Mouse (Mus musculus): ENCODE results near the gene Egfl8.

Egfl8 gene

DNA sequence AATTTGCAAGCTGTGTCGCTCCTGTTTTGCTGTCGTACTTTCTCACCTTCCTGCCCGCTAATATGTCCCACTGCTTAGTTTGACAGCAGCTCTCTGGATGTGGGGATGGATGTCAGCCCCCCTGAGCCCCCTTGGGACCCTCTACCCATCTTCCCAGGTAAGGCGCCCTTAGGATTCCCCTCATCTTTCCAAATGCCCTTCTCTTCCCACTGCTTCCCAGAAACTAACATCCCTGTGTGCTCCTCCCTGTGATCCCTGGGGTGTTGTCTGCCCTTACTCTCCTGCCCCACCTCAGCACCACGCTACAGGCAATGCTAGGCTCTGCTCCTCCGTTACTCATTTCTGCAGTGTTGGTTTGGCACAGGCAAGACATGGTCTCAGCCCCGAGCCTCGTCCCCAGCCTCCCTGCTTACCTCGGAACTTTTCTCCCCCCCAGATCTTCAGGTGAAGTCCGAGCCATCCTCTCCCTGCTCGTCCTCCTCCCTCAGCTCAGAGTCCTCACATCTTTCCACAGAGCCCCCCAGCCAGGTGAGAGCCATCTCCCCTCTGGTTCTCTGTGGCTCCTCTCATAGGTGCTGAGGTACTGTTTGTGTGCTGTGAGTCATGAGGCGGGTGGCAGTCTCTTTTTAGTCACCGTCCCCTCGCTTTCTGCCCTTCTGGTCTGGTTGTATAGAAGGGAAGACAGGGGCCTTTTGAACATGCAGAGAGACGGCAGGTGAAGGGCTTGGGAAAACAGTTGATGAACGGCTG is 32.5 kb upstream of the Egfl8 start:
- no peak for DNase-seq (ENCODE audit: low spot score in 2 of 2)

DNA sequence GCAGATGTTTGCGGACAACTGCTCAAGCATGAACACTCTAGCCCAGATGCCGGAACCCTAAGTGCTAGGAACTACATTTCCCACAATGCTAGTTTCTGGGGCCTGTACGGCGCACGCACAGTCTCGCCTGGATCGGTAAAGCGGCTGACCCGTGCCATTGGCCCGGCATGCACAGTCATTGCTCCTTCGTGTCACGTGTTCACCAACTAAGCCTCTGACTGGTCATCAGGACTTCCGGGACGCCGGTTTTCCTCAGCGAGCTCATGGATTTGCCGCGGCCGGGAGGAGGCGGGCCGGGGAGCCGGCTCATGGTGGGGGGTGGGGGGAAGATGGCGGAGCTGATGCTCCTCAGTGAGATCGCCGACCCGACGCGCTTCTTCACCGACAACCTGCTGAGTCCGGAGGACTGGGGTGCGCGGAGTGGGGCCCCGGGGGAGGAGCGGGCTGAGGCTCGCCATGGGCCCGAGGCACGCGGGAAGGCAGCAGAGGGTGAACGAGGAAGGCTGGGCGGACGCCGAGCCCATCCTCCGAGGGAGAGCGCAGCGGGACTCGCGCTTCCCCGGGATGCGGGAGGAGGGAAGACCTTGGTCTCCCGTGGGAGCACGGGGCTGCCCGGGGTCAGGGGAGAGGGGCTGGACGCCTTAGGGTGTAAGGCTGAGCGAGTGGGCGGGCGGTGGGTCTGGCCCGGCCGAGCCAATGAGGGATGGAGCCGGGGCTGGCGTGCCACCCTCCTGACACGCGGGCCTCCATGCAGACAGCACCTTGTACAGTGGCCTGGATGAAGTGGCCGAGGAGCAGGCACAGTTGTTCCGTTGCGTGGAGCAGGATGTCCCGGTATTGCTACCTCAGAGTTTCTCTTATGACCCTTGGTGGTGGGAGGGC is 31.4 kb upstream of the Egfl8 start, which contains the start of gene Atf6b:
Gene Atf6b, plus strand, starts transcription at position 241 of the 882 bp plus-strand sequence.
- DNase-seq (ENCODE audit: low spot score in 2 of 2): peak; percentile 95

DNA sequence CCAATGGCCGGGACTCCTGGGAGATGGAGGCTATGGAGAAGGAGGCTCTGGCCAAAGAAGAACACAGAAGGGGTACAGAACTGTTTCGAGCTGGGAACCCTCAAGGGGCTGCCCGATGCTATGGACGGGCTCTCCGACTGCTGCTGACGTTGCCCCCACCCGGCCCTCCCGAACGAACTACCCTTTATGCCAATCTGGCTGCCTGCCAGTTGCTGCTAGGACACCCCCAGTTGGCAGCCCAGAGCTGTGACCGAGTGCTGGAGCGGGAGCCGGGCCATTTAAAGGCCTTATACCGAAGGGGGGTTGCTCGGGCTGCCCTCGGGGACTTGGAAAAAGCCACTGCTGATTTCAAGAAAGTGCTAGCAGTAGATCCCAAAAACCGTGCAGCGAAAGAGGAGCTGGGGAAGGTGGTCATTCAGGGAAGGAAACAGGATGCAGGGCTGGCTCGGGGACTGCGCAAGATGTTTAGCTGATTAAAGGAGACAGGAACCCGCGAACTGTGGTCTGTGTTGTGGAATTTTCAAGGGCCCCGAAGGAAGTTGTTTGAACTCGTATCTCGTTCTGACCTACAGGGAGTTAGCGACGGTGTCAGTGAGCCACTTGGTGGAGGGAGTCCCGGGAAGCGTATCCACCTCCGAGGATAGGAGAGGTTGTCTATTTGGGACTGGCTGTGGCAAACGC is 30.2 kb upstream of the Egfl8 start:
- no peak for DNase-seq (ENCODE audit: low spot score in 2 of 2)

DNA sequence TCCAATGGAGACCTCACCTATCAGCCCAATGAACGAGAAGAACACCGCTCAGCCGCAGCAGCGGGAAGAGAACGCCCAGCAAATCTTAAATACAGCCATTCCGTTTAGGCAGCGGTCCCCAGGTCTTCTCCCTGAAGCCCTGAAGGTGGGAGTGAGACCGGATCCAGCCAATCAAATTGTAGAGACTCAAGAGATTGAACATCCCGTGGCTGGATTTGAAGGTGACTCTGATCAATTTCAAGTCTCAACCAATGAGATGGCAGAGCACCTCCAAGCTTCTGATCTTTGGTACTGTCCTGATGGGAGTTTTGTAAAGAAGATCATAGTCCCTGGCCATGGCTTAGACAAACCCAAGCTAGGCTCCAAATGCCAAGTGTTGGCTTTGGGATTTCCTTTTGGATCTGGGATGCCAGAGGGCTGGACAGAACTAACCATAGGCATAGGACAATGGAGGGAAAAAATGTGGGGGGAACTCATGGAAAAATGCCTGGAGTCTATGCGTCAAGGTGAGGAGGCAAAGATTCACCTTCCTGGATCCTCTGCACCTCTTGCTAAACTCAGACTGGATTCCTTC is 29.6 kb upstream of the Egfl8 start:
- DNase-seq (ENCODE audit: low spot score in 2 of 2): no peak

DNA sequence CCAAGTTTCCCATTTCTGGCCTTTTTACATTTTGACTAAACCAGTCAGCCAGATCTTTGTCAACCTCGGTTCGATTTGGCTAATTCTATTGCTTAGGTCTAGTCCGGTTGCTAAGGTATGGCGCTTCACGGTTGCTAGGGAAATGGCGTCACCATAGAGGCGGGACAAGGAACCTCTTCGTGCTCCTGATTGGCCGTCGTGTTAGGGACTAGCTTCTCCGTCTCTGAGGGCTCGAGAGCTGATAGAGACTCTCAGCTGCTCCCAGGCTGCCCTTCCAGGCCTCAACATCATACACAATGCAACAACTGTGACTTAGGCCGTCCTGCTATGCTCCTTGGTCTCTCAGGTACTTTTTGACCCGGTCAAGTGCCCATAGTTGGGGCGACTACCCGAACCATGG is 28.8 kb upstream of the Egfl8 start, which contains the start of gene Fkbpl:
Gene Fkbpl, plus strand, starts transcription at position 157 of the 400 bp plus-strand sequence.
- peak; percentile 97 to 98 for DNase-seq (ENCODE audit: low spot score in 2 of 2)

DNA sequence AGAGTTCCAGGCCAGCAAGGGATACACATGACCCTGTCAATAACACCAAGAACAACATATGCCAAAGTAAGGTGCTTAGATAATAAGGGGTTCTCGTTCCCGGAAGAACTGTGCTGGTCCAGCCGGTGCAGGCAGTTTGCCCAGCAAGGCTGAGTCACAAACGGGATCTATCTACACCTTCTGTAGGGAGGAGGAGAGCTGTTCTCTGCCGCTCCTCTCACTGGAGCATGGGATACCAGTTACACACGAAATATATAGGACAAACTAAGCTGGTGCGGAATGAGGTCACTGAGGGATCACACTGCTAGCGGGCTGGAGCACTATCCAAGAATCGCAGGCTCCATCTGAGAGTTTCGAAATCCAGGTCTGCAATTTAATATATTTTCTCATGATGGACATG is 28.2 kb upstream of the Egfl8 start:
- DNase-seq (ENCODE audit: low spot score in 2 of 2): no peak

DNA sequence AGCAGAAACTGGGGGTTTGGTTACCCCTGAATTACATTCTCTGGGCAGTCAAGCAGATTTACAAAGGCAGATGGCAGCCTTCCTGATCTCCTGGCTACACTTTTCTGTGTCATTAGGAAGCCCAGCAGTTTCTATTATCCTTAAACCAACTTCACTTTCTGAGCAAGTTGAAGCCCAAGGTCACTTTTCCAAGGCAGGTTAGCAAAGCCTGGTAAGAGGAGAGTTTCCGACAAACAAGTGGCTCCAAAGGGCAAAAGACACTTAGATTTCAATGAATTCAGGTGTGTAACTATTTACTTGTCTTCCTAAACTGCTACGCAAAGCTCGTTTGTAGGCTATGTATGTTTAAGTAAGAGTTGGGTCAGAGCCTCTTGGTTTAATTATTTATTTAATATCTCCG is 27.6 kb upstream of the Egfl8 start:
- no peak for DNase-seq (ENCODE audit: low spot score in 2 of 2)

DNA sequence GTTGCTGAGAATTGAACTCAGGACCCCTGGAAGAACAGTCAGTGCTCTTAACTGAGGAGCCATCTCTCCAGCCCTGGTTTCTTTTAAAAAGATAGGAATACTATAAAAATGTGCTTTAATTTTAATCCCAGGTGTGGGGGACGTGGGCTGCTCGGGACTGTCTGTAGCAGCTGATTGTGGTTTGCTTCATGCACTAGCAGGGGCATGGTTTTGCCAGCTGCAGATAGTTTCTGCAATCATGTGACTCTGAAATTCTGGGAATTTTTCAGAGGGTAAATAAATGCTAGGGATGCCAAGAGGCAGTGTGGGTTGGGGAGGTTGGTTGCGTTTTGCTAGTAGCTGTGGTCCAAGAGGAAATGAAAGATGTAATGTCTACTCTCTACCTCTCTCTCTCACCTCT is 26.2 kb upstream of the Egfl8 start:
- no peak for DNase-seq (ENCODE audit: low spot score in 2 of 2)

DNA sequence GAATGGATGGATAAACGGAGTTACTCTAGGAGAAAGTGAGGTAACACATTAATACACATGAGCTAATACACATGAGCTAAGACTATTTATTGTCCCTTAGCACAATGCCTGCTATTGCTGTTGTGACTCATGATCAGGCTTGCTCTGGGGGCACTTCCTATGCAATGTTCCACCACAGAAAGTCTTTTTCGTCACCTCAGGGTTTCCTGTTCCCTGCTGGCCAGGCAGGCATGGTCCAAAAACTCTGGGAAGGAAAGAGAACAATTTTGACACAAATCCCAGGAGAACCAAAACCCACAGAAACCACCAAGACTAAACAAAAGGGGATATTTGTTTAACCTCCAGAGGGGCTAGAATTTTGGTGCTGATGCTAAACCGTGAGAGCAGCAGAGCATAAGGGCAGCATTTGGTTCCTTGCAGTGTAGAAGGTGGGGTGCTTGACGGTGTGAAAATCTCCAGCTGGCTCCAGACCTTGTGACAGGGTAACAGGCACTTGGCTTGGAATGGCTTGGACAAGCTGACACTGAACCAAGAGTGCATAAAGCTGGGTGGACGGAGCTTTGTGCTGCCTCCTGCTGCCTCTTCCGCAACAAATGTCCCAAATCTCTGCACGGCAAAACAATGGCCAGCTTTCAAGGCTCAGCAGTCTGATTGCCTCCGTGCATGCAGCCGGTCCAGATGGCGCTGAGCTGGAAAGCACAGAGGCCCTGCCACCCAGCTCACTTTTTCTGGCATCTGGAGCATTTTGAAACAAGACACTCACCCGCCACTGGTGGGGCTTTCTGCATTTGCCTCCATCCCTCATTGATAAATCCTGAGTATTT is 25.2 kb upstream of the Egfl8 start:
- DNase-seq (ENCODE audit: low spot score in 2 of 2): no peak

DNA sequence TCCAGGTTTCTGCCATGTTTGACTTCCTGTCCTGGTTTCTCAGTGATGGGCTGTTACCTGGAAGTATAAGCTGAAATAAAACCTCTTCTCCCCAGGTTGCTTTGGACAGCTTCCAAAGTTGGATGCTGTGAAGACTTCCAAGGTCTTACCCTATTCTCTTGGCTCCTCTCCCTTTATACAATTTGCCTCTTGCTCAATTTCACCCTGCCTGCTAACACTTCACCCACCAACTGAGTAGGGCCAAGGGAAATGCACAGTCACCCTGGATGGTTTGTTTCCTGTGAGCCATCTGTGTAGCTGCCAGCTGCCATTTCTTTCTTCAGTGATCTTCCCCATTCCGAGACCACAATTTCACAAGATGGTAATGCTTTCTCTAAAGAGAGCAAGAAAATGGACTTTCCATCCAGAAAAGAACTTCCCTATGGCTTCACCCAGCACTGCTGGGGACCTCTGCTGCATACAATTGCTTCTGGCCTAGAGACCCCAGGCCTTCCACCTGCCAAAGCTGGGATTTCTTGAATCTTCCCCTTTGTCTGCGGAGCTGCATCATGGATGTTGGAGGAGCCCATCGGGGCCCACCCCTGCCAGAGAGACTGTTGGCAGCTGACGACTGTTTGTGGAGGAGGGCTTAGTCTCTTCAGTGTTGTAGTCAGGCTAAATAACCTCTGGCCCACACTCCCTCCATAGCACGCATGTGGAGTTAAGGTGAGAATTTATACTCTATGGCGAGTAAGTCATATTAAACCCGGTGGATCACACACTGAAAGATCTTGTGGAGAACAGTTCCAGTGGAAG is 23.9 kb upstream of the Egfl8 start:
- DNase-seq (ENCODE audit: low spot score in 2 of 2): no peak

DNA sequence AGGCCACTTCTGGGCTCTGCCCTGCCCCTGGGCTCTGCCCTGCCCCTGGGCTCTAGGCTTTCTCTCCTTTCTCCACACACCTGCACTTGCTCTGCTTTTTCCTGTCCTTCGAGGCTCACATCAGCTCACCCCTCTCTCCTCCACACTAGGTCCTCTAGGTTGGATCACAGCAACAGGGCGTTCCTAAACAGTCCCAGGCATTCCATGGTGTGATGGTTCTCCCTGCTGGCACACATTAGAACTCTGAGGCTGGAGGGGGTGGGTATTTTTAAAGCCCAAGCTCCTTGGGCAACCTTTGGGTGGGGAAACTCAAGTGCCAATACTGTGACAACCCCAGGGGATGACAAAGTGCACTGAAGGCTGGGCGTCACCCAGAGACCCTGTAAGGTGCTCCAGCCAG is 21.7 kb upstream of the Egfl8 start:
- no peak for DNase-seq (ENCODE audit: low spot score in 2 of 2)

DNA sequence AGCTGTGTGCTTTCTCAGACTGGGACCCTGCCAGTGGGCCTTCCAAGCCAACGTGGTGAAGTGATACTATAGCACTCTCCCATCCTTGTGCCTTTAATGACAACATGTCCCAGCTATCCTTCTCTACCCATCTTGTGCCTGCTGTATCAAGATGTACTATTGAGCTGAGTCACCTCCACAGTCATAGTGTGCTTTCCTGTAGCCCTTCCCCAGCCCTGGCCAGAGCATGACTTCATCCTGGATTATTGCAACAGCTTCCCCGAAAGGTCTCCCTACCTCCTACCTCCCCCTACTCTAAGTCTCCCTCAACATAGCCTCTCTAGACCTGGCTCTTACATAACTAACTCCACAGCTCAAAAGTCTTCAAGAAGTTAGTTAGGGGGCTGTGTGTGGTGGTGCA is 19.9 kb upstream of the Egfl8 start:
- no peak for DNase-seq (ENCODE audit: low spot score in 2 of 2)

DNA sequence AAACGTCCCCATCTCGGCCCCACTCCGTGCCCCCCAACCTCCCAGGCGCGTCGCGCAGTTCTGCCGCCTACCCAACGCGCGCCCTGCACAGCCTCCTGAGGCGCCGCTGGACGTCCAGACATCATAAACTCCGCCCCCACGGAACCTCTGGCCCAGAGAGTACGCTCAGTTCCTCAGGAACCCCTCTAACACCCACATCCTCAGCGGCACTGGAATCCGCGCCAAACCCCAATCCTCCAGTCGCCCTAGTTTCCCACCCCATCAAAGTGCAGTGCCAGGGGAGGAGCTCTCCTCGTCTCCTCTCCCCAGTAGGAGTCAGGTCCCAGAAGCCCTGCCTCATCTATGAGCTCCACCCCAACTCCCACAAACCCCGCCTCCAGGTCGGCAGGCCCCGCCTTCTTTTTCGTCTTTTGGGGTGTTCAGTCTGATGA is 16.5 kb upstream of the Egfl8 start:
- peak; percentile 71 to 73 for DNase-seq (ENCODE audit: low spot score in 2 of 2)

DNA sequence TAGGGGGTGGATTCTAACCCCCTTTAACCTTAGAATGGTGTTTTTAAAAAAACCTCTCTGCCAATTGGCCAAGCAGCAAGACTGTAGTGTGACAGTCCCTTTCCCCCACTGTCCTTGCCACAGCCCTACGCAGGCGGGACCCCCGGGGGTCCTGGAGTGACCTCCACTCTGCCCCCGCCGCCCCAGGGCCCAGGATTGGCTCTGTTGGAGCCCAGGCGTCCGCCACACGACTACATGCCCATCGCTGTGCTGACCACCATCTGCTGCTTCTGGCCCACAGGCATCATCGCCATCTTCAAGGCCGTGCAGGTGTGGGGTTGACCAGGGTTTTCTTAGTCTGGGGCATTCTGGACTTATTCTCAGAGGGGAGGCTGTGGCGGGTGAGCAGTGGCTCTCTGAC is 15.9 kb upstream of the Egfl8 start:
- no peak for DNase-seq (ENCODE audit: low spot score in 2 of 2)

DNA sequence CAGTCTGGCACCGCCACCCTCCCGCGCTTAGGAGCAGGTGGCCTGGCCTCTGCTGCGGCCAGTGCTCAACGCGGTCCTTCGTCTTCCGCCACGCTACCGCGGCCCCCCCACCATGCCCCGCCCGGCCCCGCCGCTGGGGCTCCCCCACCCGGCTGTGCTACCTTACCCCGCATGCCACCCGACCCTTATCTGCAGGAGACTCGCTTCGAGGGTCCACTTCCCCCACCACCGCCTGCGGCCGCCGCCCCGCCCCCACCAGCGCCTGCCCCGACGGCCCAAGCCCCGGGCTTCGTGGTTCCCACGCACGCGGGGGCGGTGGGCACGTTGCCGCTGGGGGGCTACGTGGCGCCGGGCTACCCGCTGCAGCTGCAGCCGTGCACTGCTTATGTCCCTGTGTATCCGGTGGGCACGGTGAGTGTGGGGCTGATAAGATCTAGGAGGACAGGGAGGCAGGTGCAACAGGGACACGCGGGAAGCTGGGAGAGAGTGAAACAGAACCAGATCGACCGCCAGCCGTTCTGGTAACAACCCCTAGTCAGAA is 15.1 kb upstream of the Egfl8 start:
- peak in 1 of 2 experiments; percentile 23 for DNase-seq (ENCODE audit: low spot score in 2 of 2)

DNA sequence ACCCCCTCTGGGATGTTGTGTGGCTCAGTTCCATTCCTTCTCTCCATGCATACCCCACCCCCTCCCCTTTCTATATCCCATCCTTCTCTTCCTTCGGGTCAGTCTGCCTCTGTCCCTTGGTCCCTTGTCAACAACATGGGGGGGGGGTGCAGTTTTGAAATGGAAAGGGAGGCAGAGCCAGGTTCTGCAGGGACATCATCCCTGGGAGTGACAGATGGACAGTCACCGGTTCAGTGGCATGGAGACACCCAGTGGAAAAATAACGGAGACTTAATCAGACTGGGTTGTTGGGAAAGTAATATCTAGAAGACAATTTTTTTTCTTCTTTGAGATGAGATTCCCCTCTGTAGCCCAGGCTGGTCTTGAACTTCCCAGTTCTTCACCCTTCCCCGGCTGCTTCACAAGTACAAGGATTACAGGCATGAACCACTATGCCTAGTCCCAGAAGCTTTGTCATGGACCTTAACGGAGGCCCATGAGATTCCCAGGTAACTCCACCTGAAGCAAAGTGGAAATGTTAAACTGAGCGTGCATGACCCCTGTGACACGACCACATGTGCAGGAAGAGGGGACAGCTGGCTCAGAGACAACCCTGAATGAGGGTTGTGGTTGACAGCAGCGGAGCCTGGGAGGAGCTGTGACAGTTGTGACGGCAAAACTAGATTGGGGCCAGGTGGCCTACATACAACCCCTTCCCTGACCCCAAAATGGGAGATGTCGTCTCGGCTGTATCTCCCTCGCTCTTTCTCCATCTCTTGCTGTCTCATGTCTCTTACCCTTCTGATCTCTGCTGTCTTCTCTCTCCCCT is 14.2 kb upstream of the Egfl8 start:
- DNase-seq (ENCODE audit: low spot score in 2 of 2): peak; percentile 68 to 80

DNA sequence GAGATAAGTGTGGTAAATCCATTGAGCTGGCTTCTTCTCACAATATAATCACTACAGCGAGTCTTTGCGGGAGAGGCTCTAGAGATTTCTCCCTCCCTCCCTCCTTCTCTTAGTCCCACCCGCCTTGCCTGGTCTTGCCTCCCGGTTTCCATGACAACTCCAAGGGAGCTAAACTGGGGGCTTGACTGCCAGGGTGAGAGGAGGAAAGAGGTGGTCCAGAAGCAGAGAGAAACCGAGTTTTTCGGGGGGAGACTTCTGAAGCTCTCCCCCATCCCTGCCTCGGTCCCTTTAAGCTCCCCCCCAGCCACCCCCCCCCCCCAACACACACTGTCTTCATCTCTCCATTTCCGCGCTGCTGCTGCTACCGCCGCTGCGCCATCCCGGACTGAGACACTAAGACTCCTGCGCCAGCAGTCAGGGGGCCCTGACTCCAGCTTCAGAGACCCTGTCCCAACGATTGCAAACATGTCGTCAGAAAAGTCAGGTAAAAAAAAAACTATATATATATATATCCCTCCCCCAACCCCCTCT is 13.5 kb upstream of the Egfl8 start, which contains the start of gene Prrt1:
Gene Prrt1, plus strand, starts transcription at position 313 of the 531 bp plus-strand sequence.
- no peak for DNase-seq (ENCODE audit: low spot score in 2 of 2)

DNA sequence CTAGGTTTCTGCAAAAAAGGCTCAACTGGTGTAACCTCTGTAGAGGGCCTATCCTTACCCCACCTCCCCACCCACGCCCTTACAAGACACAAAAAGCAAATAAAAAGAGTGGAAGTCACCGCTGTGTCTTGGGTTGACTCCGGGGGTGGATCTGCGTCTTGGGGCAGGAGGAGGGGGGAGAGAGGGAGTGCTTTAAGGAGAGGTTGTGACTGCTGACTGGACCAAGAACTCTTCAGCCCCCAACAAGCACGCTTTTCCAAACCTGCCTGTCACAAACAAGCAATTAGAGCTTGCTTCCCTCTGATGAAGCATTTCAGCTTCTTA is 12.8 kb upstream of the Egfl8 start:
- no peak for DNase-seq (ENCODE audit: low spot score in 2 of 2)

All from natural killer cell, adult 2 months (primary cell).